Mouse (Mus musculus): ENCODE data around the gene Elob. TPM values are rescaled to one million over a fixed set of nuclear protein-coding genes. Genes with fewer than 3 reads are reported as not detected.

Gene Elob
- polyA plus RNA-seq, 1 experiment: 628 TPM

DNA sequence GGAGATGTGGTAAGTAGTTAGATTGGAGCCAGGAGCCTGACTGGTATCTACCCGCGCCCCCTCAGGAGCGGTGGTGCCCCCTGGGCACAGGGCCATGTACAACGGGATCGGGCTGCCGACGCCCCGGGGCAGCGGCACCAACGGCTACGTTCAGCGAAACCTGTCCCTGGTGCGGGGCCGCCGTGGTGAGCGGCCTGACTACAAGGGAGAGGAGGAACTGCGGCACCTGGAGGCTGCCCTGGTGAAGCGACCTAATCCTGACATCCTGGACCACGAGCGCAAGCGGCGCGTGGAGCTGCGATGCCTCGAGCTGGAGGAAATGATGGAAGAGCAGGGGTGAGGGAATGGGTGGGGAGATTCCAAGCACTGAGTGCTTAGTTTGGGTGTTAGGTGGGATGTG, 22.1 kb downstream of the Elob start:
- peak overlapping the region; percentile 2; the same call in 1 of the 2 replicates for H3K4me3 ChIP-seq (ENCODE audit: insufficient read depth, low read length)
- H3K4me1 ChIP-seq (ENCODE audit: control insufficient read depth, insufficient read depth, low read length): 0 out of 2 replicates have a peak, but pooled peaks cover 1% of the 10 kb centered on the region
- no peak overlapping the region for H3K27ac ChIP-seq (ENCODE audit: insufficient read depth, low read length)
- TF ChIP-seq POLR2A (IDR thresholded peaks at IDR 0.05; ENCODE audit: extremely low read depth, insufficient read depth, low read length) (no peak), CTCF (IDR thresholded peaks at IDR 0.05; ENCODE audit: extremely low read depth, insufficient read depth, low read length) (no peak)

- H3K4me3 ChIP-seq (ENCODE audit: insufficient read depth, low read length): peak overlapping the region; percentile 80
- no peak for TF ChIP-seq CTCF (IDR thresholded peaks at IDR 0.05; ENCODE audit: extremely low read depth, insufficient read depth, low read length)
- TF ChIP-seq POLR2A (IDR thresholded peaks at IDR 0.05; ENCODE audit: extremely low read depth, insufficient read depth, low read length): no peak
- H3K4me1 ChIP-seq (ENCODE audit: control insufficient read depth, insufficient read depth, low read length): 0 out of 2 replicates have a peak, but pooled peaks cover 1% of the 10 kb centered on the region
- H3K27ac ChIP-seq (ENCODE audit: insufficient read depth, low read length): no peak overlapping the region
Measured at GRCm38 (mm10) chr17:23804426-23805085, 24.4 kb downstream of the Elob start.

GRCm38 (mm10) chr17:23803366-23804041, 25.4 kb downstream of the Elob start:
- no peak for TF ChIP-seq CTCF (IDR thresholded peaks at IDR 0.05; ENCODE audit: extremely low read depth, insufficient read depth, low read length)
- peak overlapping the region; percentile 62 for H3K27ac ChIP-seq (ENCODE audit: insufficient read depth, low read length)
- 0 out of 2 replicates have a peak, but pooled peaks cover 1% of the 10 kb centered on the region for H3K4me1 ChIP-seq (ENCODE audit: control insufficient read depth, insufficient read depth, low read length)
- H3K4me3 ChIP-seq (ENCODE audit: insufficient read depth, low read length): peak overlapping the region; percentile 80

- peak overlapping the region; percentile 86 for H3K27ac ChIP-seq (ENCODE audit: insufficient read depth, low read length)
- 0 out of 2 replicates have a peak, but pooled peaks cover 1% of the 10 kb centered on the region for H3K4me1 ChIP-seq (ENCODE audit: control insufficient read depth, insufficient read depth, low read length)
- peak overlapping the region; percentile 80 for H3K4me3 ChIP-seq (ENCODE audit: insufficient read depth, low read length)
- TF ChIP-seq CTCF (IDR thresholded peaks at IDR 0.05; ENCODE audit: extremely low read depth, insufficient read depth, low read length): no peak
- TF ChIP-seq POLR2A (IDR thresholded peaks at IDR 0.05; ENCODE audit: extremely low read depth, insufficient read depth, low read length): peak; percentile 88
Measured at GRCm38 (mm10) chr17:23802746-23803365, 26.1 kb downstream of the Elob start.

DNA sequence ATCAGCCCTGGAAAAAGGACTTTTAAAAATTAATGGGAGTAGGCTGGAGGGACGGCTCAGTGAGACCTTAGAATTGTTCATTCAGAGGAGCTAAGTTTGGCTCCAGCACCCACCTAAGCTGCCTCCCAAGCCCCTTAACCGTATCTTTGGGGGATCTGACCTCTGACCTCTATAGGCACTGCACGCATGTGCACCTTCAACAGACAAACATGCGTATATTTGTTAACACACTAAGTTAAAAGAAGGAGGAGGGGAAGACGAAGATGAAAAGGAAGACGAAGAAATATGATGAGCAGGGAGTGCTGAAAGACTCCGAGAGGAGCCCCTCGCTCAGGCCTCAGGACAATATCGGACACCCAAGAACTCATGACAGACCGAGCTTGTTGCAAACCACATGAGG, 27.3 kb downstream of the Elob start:
- Histone ChIP-seq H3K4me3 (ENCODE audit: insufficient read depth, low read length) (no peak overlapping the region), H3K4me1 (ENCODE audit: control insufficient read depth, insufficient read depth, low read length) (0 out of 2 replicates have a peak, but pooled peaks cover 1% of the 10 kb centered on the region), H3K27ac (ENCODE audit: insufficient read depth, low read length) (no peak overlapping the region)
- TF ChIP-seq POLR2A (IDR thresholded peaks at IDR 0.05; ENCODE audit: extremely low read depth, insufficient read depth, low read length) (no peak), CTCF (IDR thresholded peaks at IDR 0.05; ENCODE audit: extremely low read depth, insufficient read depth, low read length) (no peak)

- TF ChIP-seq CTCF (IDR thresholded peaks at IDR 0.05; ENCODE audit: extremely low read depth, insufficient read depth, low read length) (no peak), POLR2A (IDR thresholded peaks at IDR 0.05; ENCODE audit: extremely low read depth, insufficient read depth, low read length) (no peak)
- Histone ChIP-seq H3K4me3 (ENCODE audit: insufficient read depth, low read length) (no peak overlapping the region), H3K4me1 (ENCODE audit: control insufficient read depth, insufficient read depth, low read length) (no peaks in the 10 kb centered on the region), H3K27ac (ENCODE audit: insufficient read depth, low read length) (no peak overlapping the region)
Measured at GRCm38 (mm10) chr17:23797316-23797715, 31.6 kb downstream of the Elob start.

- TF ChIP-seq CTCF (IDR thresholded peaks at IDR 0.05; ENCODE audit: extremely low read depth, insufficient read depth, low read length): no peak
- no peak for TF ChIP-seq POLR2A (IDR thresholded peaks at IDR 0.05; ENCODE audit: extremely low read depth, insufficient read depth, low read length)
- Histone ChIP-seq H3K4me3 (ENCODE audit: insufficient read depth, low read length) (no peak overlapping the region), H3K4me1 (ENCODE audit: control insufficient read depth, insufficient read depth, low read length) (no peaks in the 10 kb centered on the region), H3K27ac (ENCODE audit: insufficient read depth, low read length) (no peak overlapping the region)
Measured at GRCm38 (mm10) chr17:23795323-23795722, 33.6 kb downstream of the Elob start.

DNA sequence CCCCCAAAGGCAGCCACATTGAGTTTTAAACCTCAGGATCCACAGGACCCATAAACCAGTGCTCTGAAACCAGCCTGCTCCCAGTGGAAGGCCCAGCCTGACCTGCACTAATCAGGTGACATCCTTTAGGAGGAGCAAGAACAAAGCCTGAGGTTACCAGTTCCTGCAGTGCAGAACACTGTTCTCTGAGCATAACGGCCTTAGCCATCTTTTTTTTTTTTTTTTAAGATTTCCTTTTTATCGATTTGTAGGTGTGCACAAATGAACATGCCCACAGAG, 37.9 kb downstream of the Elob start:
- Histone ChIP-seq H3K27ac (ENCODE audit: insufficient read depth, low read length) (peak overlapping the region; percentile 91), H3K4me1 (ENCODE audit: control insufficient read depth, insufficient read depth, low read length) (0 out of 2 replicates have a peak, but pooled peaks cover 1% of the 10 kb centered on the region), H3K4me3 (ENCODE audit: insufficient read depth, low read length) (peak overlapping the region; percentile 39)
- no peak for TF ChIP-seq CTCF (IDR thresholded peaks at IDR 0.05; ENCODE audit: extremely low read depth, insufficient read depth, low read length)
- no peak for TF ChIP-seq POLR2A (IDR thresholded peaks at IDR 0.05; ENCODE audit: extremely low read depth, insufficient read depth, low read length)

- TF ChIP-seq POLR2A (IDR thresholded peaks at IDR 0.05; ENCODE audit: extremely low read depth, insufficient read depth, low read length) (peak; percentile 46; the same call in 1 of the 2 replicates), CTCF (IDR thresholded peaks at IDR 0.05; ENCODE audit: extremely low read depth, insufficient read depth, low read length) (no peak)
- Histone ChIP-seq H3K27ac (ENCODE audit: insufficient read depth, low read length) (peak within 1 kb of the TSS; percentile 91), H3K4me1 (ENCODE audit: control insufficient read depth, insufficient read depth, low read length) (0 out of 2 replicates have a peak, but pooled peaks cover 1% of the 10 kb centered on the region), H3K4me3 (ENCODE audit: insufficient read depth, low read length) (peak within 1 kb of the TSS; percentile 39)
Measured at GRCm38 (mm10) chr17:23790269-23791078, 38.5 kb downstream of the Elob start, which contains the start of gene Srrm2. TSS of gene Srrm2 (plus strand) at chr17:23790532.
